Mouse (Mus musculus): ENCODE measurements around the gene Rreb1. TPM values are rescaled to one million over a fixed set of nuclear protein-coding genes. Genes with fewer than 3 reads are reported as not detected.
A peak's percentile ranks its signal among the peaks of the same experiment; 100 is the strongest.

The Rreb1 gene
- polyA plus RNA-seq, 1 experiment from 2014 or later: 21.1 TPM

- peak; percentile 48 for ATAC-seq
- peak; percentile 58 for DNase-seq (ENCODE audit: low read depth, low spot score)
- in situ Hi-C loops (cut with MboI; ENCODE audit: low pct_unique_long_range_greater_than_20kb): loop anchor here (5.0 kb wide), 3 partner anchors 95 to 485 kb away; no protein-coding TSS in a partner anchor
- ChIA-PET POLR2A (interaction anchor here (0.7 to 2.5 kb wide), 3 partner anchors 11 to 116 kb away, joined by 3 to 9 read pairs (median 5); no protein-coding TSS in a partner anchor), CTCF (no interaction called here)
- TF ChIP-seq CTCF (IDR thresholded peaks at IDR 0.05): no peak
- H3K27me3 ChIP-seq: no peaks in the 10 kb centered on the region
These were observed 164.0 kb downstream of the Rreb1 start for GRCm38 (mm10) chr13:37941950-37942886.

GRCm38 (mm10) chr13:37942887-37943331 is 164.7 kb downstream of the Rreb1 start:
- no peaks in the 10 kb centered on the region for H3K27me3 ChIP-seq
- DNase-seq (ENCODE audit: low read depth, low spot score) (peak; percentile 95), ATAC-seq (peak; percentile 88)
- ChIA-PET CTCF (no interaction called here), POLR2A (interaction anchor here (0.7 to 2.5 kb wide), 3 partner anchors 11 to 116 kb away, joined by 3 to 9 read pairs (median 5); no protein-coding TSS in a partner anchor)
- in situ Hi-C loops (cut with MboI; ENCODE audit: low pct_unique_long_range_greater_than_20kb): loop anchor here (5.0 kb wide), 3 partner anchors 96 to 486 kb away; no protein-coding TSS in a partner anchor
- no peak for TF ChIP-seq CTCF (IDR thresholded peaks at IDR 0.05)

- H3K27me3 ChIP-seq: no peaks in the 10 kb centered on the region
- ChIA-PET CTCF (no interaction called here), POLR2A (interaction anchor here (0.7 to 2.5 kb wide), 3 partner anchors 12 to 117 kb away, joined by 3 to 9 read pairs (median 5); no protein-coding TSS in a partner anchor)
- no peak for ATAC-seq
- no peak for TF ChIP-seq CTCF (IDR thresholded peaks at IDR 0.05)
- in situ Hi-C loops (cut with MboI; ENCODE audit: low pct_unique_long_range_greater_than_20kb): loop anchor here (5.0 kb wide), 3 partner anchors 96 to 486 kb away; no protein-coding TSS in a partner anchor
- no peak for DNase-seq (ENCODE audit: low read depth, low spot score)
These were observed 165.3 kb downstream of the Rreb1 start for GRCm38 (mm10) chr13:37943466-37943865.

- no peak for ATAC-seq
- ChIA-PET POLR2A (interaction anchor here (0.7 kb wide), 1 partner anchor 79 kb away, joined by 3 read pairs; no protein-coding TSS in a partner anchor), CTCF (interaction anchor here (0.9 to 1.2 kb wide), 4 partner anchors 12 to 498 kb away, joined by 3 to 5 read pairs (median 4); no protein-coding TSS in a partner anchor)
- TF ChIP-seq CTCF (IDR thresholded peaks at IDR 0.05): no peak
- DNase-seq (ENCODE audit: low read depth, low spot score): peak; percentile 31
- in situ Hi-C loops (cut with MboI; ENCODE audit: low pct_unique_long_range_greater_than_20kb): loop anchor here (5.0 kb wide), 3 partner anchors 97 to 487 kb away; no protein-coding TSS in a partner anchor
- no peaks in the 10 kb centered on the region for H3K27me3 ChIP-seq
These were observed 166.1 kb downstream of the Rreb1 start for GRCm38 (mm10) chr13:37944306-37944705.

GRCm38 (mm10) chr13:37945392-37945791 is 167.2 kb downstream of the Rreb1 start:
- in situ Hi-C loops (cut with MboI; ENCODE audit: low pct_unique_long_range_greater_than_20kb): no loop called here
- no peak for TF ChIP-seq CTCF (IDR thresholded peaks at IDR 0.05)
- POLR2A ChIA-PET: interaction anchor here (0.6 kb wide), 2 partner anchors 405 to 999 kb away, joined by 3 to 4 read pairs; no protein-coding TSS in a partner anchor
- no peak for DNase-seq (ENCODE audit: low read depth, low spot score)
- no peak for ATAC-seq
- H3K27me3 ChIP-seq: no peaks in the 10 kb centered on the region
- CTCF ChIA-PET: interaction anchor here (0.9 kb wide), 1 partner anchor 11 kb away, joined by 3 read pairs; no protein-coding TSS in a partner anchor

- ChIA-PET POLR2A (no interaction called here), CTCF (interaction anchor here (1.0 to 1.3 kb wide), 3 partner anchors 10 to 508 kb away, joined by 3 to 5 read pairs (median 3); no protein-coding TSS in a partner anchor)
- no peak for DNase-seq (ENCODE audit: low read depth, low spot score)
- no peaks in the 10 kb centered on the region for H3K27me3 ChIP-seq
- in situ Hi-C loops (cut with MboI; ENCODE audit: low pct_unique_long_range_greater_than_20kb): no loop called here
- no peak for ATAC-seq
- TF ChIP-seq CTCF (IDR thresholded peaks at IDR 0.05): no peak
These were observed 168.5 kb downstream of the Rreb1 start for GRCm38 (mm10) chr13:37946734-37947133.

- DNase-seq (ENCODE audit: low read depth, low spot score) (no peak), ATAC-seq (no peak)
- TF ChIP-seq CTCF (IDR thresholded peaks at IDR 0.05): no peak
- no peaks in the 10 kb centered on the region for H3K27me3 ChIP-seq
- ChIA-PET POLR2A (no interaction called here), CTCF (interaction anchor here (1.5 kb wide), 1 partner anchor 10 kb away, joined by 5 read pairs; no protein-coding TSS in a partner anchor)
- in situ Hi-C loops (cut with MboI; ENCODE audit: low pct_unique_long_range_greater_than_20kb): no loop called here
These were observed 174.8 kb downstream of the Rreb1 start for GRCm38 (mm10) chr13:37952981-37953380.

- in situ Hi-C loops (cut with MboI; ENCODE audit: low pct_unique_long_range_greater_than_20kb): no loop called here
- DNase-seq (ENCODE audit: low read depth, low spot score): no peak
These were observed 176.1 kb downstream of the Rreb1 start for GRCm38 (mm10) chr13:37954318-37954717.

GRCm38 (mm10) chr13:37958498-37959238 is 180.5 kb downstream of the Rreb1 start:
- no peak for ATAC-seq
- no peak for DNase-seq (ENCODE audit: low read depth, low spot score)
- TF ChIP-seq CTCF (IDR thresholded peaks at IDR 0.05): no peak
- no peaks in the 10 kb centered on the region for H3K27me3 ChIP-seq
- ChIA-PET CTCF (no interaction called here), POLR2A (no interaction called here)
- in situ Hi-C loops (cut with MboI; ENCODE audit: low pct_unique_long_range_greater_than_20kb): no loop called here

More at GRCm38 (mm10) chr13:37954318-37954717, 176.1 kb downstream of the Rreb1 start:
- no peak for TF ChIP-seq CTCF (IDR thresholded peaks at IDR 0.05)
- CTCF ChIA-PET: no interaction called here
- H3K27me3 ChIP-seq: no peaks in the 10 kb centered on the region
- POLR2A ChIA-PET: no interaction called here
- no peak for ATAC-seq
